Mouse (Mus musculus): ENCODE measurements around the gene Fdxr. TPM values are rescaled to one million over a fixed set of nuclear protein-coding genes. Genes with fewer than 3 reads are reported as not detected.
A peak's percentile ranks its signal among the peaks of the same experiment; 100 is the strongest.

The Fdxr gene
- polyA plus RNA-seq, 1 experiment from 2014 or later, result 15.2 TPM

GRCm38 (mm10) chr11:115300745-115301144 lies 23.9 kb upstream of the Fdxr start:
- H3K27ac ChIP-seq, result no peak overlapping the region
- no peak for ATAC-seq (ENCODE audit: insufficient number of reproducible peaks, low FRiP score, low TSS enrichment, low read depth)
- H3K4me1 ChIP-seq, result peaks cover 8% of the 10 kb centered on the region
- H3K9ac ChIP-seq, result no peak overlapping the region
- peaks cover 42% of the 10 kb centered on the region for H3K27me3 ChIP-seq
- no peaks in the 10 kb centered on the region for H3K9me3 ChIP-seq
- WGBS, result 77% methylated on average over 4 of the region's 4 CpGs
- H3K4me3 ChIP-seq, result no peak overlapping the region
- H3K36me3 ChIP-seq, result no peaks in the 10 kb centered on the region
- H3K4me2 ChIP-seq, result no peak overlapping the region

GRCm38 (mm10) chr11:115298160-115298559 lies 21.3 kb upstream of the Fdxr start:
- WGBS, result 61% methylated on average over 8 of the region's 8 CpGs
- no peak overlapping the region for H3K4me3 ChIP-seq
- peaks cover 8% of the 10 kb centered on the region for H3K4me1 ChIP-seq
- no peak for ATAC-seq (ENCODE audit: insufficient number of reproducible peaks, low FRiP score, low TSS enrichment, low read depth)
- no peaks in the 10 kb centered on the region for H3K36me3 ChIP-seq
- H3K4me2 ChIP-seq, result no peak overlapping the region
- H3K27me3 ChIP-seq, result peaks cover 44% of the 10 kb centered on the region
- no peak overlapping the region for H3K9ac ChIP-seq
- no peaks in the 10 kb centered on the region for H3K9me3 ChIP-seq
- H3K27ac ChIP-seq, result no peak overlapping the region

GRCm38 (mm10) chr11:115297214-115297826 lies 20.5 kb upstream of the Fdxr start, which contains the start of gene Fads6:
Fads6 (minus strand) TSS chr11:115297663.
- peak within 1 kb of the TSS; percentile 82 for H3K4me2 ChIP-seq
- H3K9me3 ChIP-seq, result no peaks in the 10 kb centered on the region
- H3K9ac ChIP-seq, result no peak within 1 kb of the TSS
- H3K4me3 ChIP-seq, result peak within 1 kb of the TSS; percentile 43
- ATAC-seq (ENCODE audit: insufficient number of reproducible peaks, low FRiP score, low TSS enrichment, low read depth), result no peak
- peaks cover 8% of the 10 kb centered on the region for H3K4me1 ChIP-seq
- no peaks in the 10 kb centered on the region for H3K36me3 ChIP-seq
- H3K27ac ChIP-seq, result no peak within 1 kb of the TSS
- under 1% methylated on average over 44 of the region's 44 CpGs for WGBS
- H3K27me3 ChIP-seq, result peaks cover 44% of the 10 kb centered on the region

- peaks cover 8% of the 10 kb centered on the region for H3K4me1 ChIP-seq
- no peak overlapping the region for H3K27ac ChIP-seq
- H3K4me3 ChIP-seq, result peak overlapping the region; percentile 43
- ATAC-seq (ENCODE audit: insufficient number of reproducible peaks, low FRiP score, low TSS enrichment, low read depth), result no peak
- peak overlapping the region; percentile 82 for H3K4me2 ChIP-seq
- H3K9me3 ChIP-seq, result no peaks in the 10 kb centered on the region
- peaks cover 44% of the 10 kb centered on the region for H3K27me3 ChIP-seq
- H3K9ac ChIP-seq, result no peak overlapping the region
- WGBS, result 54% methylated on average over 21 of the region's 21 CpGs
- H3K36me3 ChIP-seq, result no peaks in the 10 kb centered on the region
Observed at GRCm38 (mm10) chr11:115296471-115297210, 19.8 kb upstream of the Fdxr start.

GRCm38 (mm10) chr11:115295939-115296338 lies 19.1 kb upstream of the Fdxr start:
- ATAC-seq (ENCODE audit: insufficient number of reproducible peaks, low FRiP score, low TSS enrichment, low read depth), result no peak
- H3K9ac ChIP-seq, result no peak overlapping the region
- 82% methylated on average over 11 of the region's 11 CpGs for WGBS
- no peak overlapping the region for H3K4me2 ChIP-seq
- peaks cover 44% of the 10 kb centered on the region for H3K27me3 ChIP-seq
- no peaks in the 10 kb centered on the region for H3K9me3 ChIP-seq
- no peak overlapping the region for H3K27ac ChIP-seq
- peaks cover 8% of the 10 kb centered on the region for H3K4me1 ChIP-seq
- no peak overlapping the region for H3K4me3 ChIP-seq
- H3K36me3 ChIP-seq, result no peaks in the 10 kb centered on the region

- H3K4me3 ChIP-seq, result no peak overlapping the region
- H3K4me2 ChIP-seq, result no peak overlapping the region
- no peaks in the 10 kb centered on the region for H3K36me3 ChIP-seq
- peaks cover 22% of the 10 kb centered on the region for H3K27me3 ChIP-seq
- H3K4me1 ChIP-seq, result peaks cover 8% of the 10 kb centered on the region
- no peak overlapping the region for H3K27ac ChIP-seq
- no peak overlapping the region for H3K9ac ChIP-seq
- 60% methylated on average over 14 of the region's 14 CpGs for WGBS
- no peaks in the 10 kb centered on the region for H3K9me3 ChIP-seq
- no peak for ATAC-seq (ENCODE audit: insufficient number of reproducible peaks, low FRiP score, low TSS enrichment, low read depth)
Observed at GRCm38 (mm10) chr11:115292631-115293375, 16.0 kb upstream of the Fdxr start.

GRCm38 (mm10) chr11:115291503-115291902 lies 14.7 kb upstream of the Fdxr start:
- Histone ChIP-seq H3K27ac (no peak overlapping the region), H3K9ac (no peak overlapping the region), H3K9me3 (no peaks in the 10 kb centered on the region), H3K4me2 (no peak overlapping the region), H3K36me3 (no peaks in the 10 kb centered on the region), H3K4me1 (no peaks in the 10 kb centered on the region), H3K27me3 (peaks cover 10% of the 10 kb centered on the region), H3K4me3 (no peak overlapping the region)
- 76% methylated on average over 10 of the region's 10 CpGs for WGBS
- no peak for ATAC-seq (ENCODE audit: insufficient number of reproducible peaks, low FRiP score, low TSS enrichment, low read depth)

- ATAC-seq (ENCODE audit: insufficient number of reproducible peaks, low FRiP score, low TSS enrichment, low read depth), result no peak
- Histone ChIP-seq H3K4me2 (no peak overlapping the region), H3K36me3 (no peaks in the 10 kb centered on the region), H3K9ac (no peak overlapping the region), H3K9me3 (no peaks in the 10 kb centered on the region), H3K4me3 (no peak overlapping the region), H3K27ac (no peak overlapping the region), H3K27me3 (peaks cover 4% of the 10 kb centered on the region), H3K4me1 (no peaks in the 10 kb centered on the region)
- WGBS, result 62% methylated on average over 6 of the region's 6 CpGs
Observed at GRCm38 (mm10) chr11:115290919-115291318, 14.1 kb upstream of the Fdxr start.

GRCm38 (mm10) chr11:115290314-115290713 lies 13.5 kb upstream of the Fdxr start:
- WGBS, result 84% methylated on average over 1 of the region's 1 CpGs
- no peaks in the 10 kb centered on the region for H3K4me1 ChIP-seq
- ATAC-seq (ENCODE audit: insufficient number of reproducible peaks, low FRiP score, low TSS enrichment, low read depth), result no peak

GRCm38 (mm10) chr11:115289885-115290284 lies 13.0 kb upstream of the Fdxr start:
- Histone ChIP-seq H3K27me3 (no peaks in the 10 kb centered on the region; the same call in 1 of the 2 replicates), H3K9me3 (no peaks in the 10 kb centered on the region), H3K27ac (no peak overlapping the region), H3K4me2 (no peak overlapping the region), H3K4me1 (no peaks in the 10 kb centered on the region), H3K4me3 (no peak overlapping the region), H3K36me3 (no peaks in the 10 kb centered on the region), H3K9ac (no peak overlapping the region)
- 72% methylated on average over 8 of the region's 8 CpGs for WGBS
- no peak for ATAC-seq (ENCODE audit: insufficient number of reproducible peaks, low FRiP score, low TSS enrichment, low read depth)

More at GRCm38 (mm10) chr11:115290314-115290713, 13.5 kb upstream of the Fdxr start:
- no peak overlapping the region for H3K27ac ChIP-seq
- no peak overlapping the region for H3K9ac ChIP-seq
- H3K27me3 ChIP-seq, result no peaks in the 10 kb centered on the region; the same call in 1 of the 2 replicates
- no peak overlapping the region for H3K4me2 ChIP-seq
- H3K36me3 ChIP-seq, result no peaks in the 10 kb centered on the region
- no peaks in the 10 kb centered on the region for H3K9me3 ChIP-seq
- no peak overlapping the region for H3K4me3 ChIP-seq

GRCm38 (mm10) chr11:115288305-115288704 lies 11.5 kb upstream of the Fdxr start:
- Histone ChIP-seq H3K4me1 (no peaks in the 10 kb centered on the region), H3K27ac (no peak overlapping the region), H3K4me3 (no peak overlapping the region), H3K9ac (no peak overlapping the region), H3K27me3 (no peaks in the 10 kb centered on the region; the same call in 1 of the 2 replicates), H3K9me3 (no peaks in the 10 kb centered on the region), H3K36me3 (no peaks in the 10 kb centered on the region), H3K4me2 (no peak overlapping the region)
- WGBS, result 77% methylated on average over 2 of the region's 2 CpGs
- no peak for ATAC-seq (ENCODE audit: insufficient number of reproducible peaks, low FRiP score, low TSS enrichment, low read depth)

- whole genome bisulfite sequencing, result 84% methylated on average over 5 of the region's 5 CpGs
- Histone ChIP-seq H3K36me3 (no peaks in the 10 kb centered on the region), H3K4me2 (no peak overlapping the region), H3K9ac (no peak overlapping the region), H3K9me3 (no peaks in the 10 kb centered on the region), H3K27ac (no peak overlapping the region), H3K4me3 (no peak overlapping the region), H3K4me1 (no peaks in the 10 kb centered on the region), H3K27me3 (no peaks in the 10 kb centered on the region; the same call in 1 of the 2 replicates)
- no peak for ATAC-seq (ENCODE audit: insufficient number of reproducible peaks, low FRiP score, low TSS enrichment, low read depth)
Observed at GRCm38 (mm10) chr11:115287386-115287785, 10.5 kb upstream of the Fdxr start.

Data from limb, embryonic 15.5 days (tissue).